Mouse (Mus musculus): ENCODE results near the gene Pde3a.
A peak's percentile ranks its signal among the peaks of the same experiment; 100 is the strongest.

Pde3a gene

GRCm38 (mm10) chr6:141248691-141249584, at the start of gene Pde3a:
Gene Pde3a, plus strand, starts transcription at chr6:141249269.
- no peak for DNase-seq (ENCODE audit: low spot score)

- DNase-seq (ENCODE audit: low spot score), result no peak
Observed at GRCm38 (mm10) chr6:141200173-141200615, 48.9 kb upstream of the Pde3a start.

- no peak for DNase-seq (ENCODE audit: low spot score)
Observed at GRCm38 (mm10) chr6:141207531-141207930, 41.5 kb upstream of the Pde3a start.

GRCm38 (mm10) chr6:141208283-141208872, 40.7 kb upstream of the Pde3a start:
- DNase-seq (ENCODE audit: low spot score), result no peak

GRCm38 (mm10) chr6:141210021-141210420, 39.0 kb upstream of the Pde3a start:
- no peak for DNase-seq (ENCODE audit: low spot score)

- no peak for DNase-seq (ENCODE audit: low spot score)
Observed at GRCm38 (mm10) chr6:141221081-141221480, 28.0 kb upstream of the Pde3a start.

GRCm38 (mm10) chr6:141226851-141227657, 22.0 kb upstream of the Pde3a start:
- no peak for DNase-seq (ENCODE audit: low spot score)

- no peak for DNase-seq (ENCODE audit: low spot score)
Observed at GRCm38 (mm10) chr6:141227658-141228005, 21.4 kb upstream of the Pde3a start.

GRCm38 (mm10) chr6:141232756-141233382, 16.2 kb upstream of the Pde3a start:
- no peak for DNase-seq (ENCODE audit: low spot score)

GRCm38 (mm10) chr6:141241809-141242208, 7.3 kb upstream of the Pde3a start:
- no peak for DNase-seq (ENCODE audit: low spot score)

- no peak for DNase-seq (ENCODE audit: low spot score)
Observed at GRCm38 (mm10) chr6:141245089-141245488, 4.0 kb upstream of the Pde3a start.

- no peak for DNase-seq (ENCODE audit: low spot score)
Observed at GRCm38 (mm10) chr6:141246391-141246790, 2.7 kb upstream of the Pde3a start.

- no peak for DNase-seq (ENCODE audit: low spot score)
Observed at GRCm38 (mm10) chr6:141248081-141248480, 988 bp upstream of the Pde3a start.

- peak; percentile 39 for DNase-seq (ENCODE audit: low spot score)
Observed at GRCm38 (mm10) chr6:141249585-141250295, 671 bp downstream of the Pde3a start.

- DNase-seq (ENCODE audit: low spot score), result peak; percentile 10
Observed at GRCm38 (mm10) chr6:141250296-141250629, 1.2 kb downstream of the Pde3a start.

- no peak for DNase-seq (ENCODE audit: low spot score)
Observed at GRCm38 (mm10) chr6:141250984-141251383, 1.9 kb downstream of the Pde3a start.

- no peak for DNase-seq (ENCODE audit: low spot score)
Observed at GRCm38 (mm10) chr6:141252520-141252919, 3.5 kb downstream of the Pde3a start.

- no peak for DNase-seq (ENCODE audit: low spot score)
Observed at GRCm38 (mm10) chr6:141254956-141255355, 5.9 kb downstream of the Pde3a start.

- DNase-seq (ENCODE audit: low spot score), result no peak
Observed at GRCm38 (mm10) chr6:141256896-141257295, 7.8 kb downstream of the Pde3a start.

GRCm38 (mm10) chr6:141257434-141258202, 8.5 kb downstream of the Pde3a start:
- no peak for DNase-seq (ENCODE audit: low spot score)

- DNase-seq (ENCODE audit: low spot score), result no peak
Observed at GRCm38 (mm10) chr6:141265257-141265656, 16.2 kb downstream of the Pde3a start.
